Mouse (Mus musculus) left cerebral cortex, postnatal 4 days (tissue): ENCODE measurements around the gene Myh11. TPM values are rescaled to one million over a fixed set of nuclear protein-coding genes. Genes with fewer than 3 reads are reported as not detected.

Experiments used
- DNase-seq: peaks from one replicate; pipeline ENCODE4 v3.0.0-alpha.2; 2022
- intact Hi-C: fragments of 180-260 bp; cut with DNase I; formaldehyde crosslinking; loops from one replicate; pipeline ENCODE4 v1.15.1; 2025
- total RNA-seq, 2 experiments: library from RNA; stranded (reverse); gene quantifications; 2 replicates each; pipeline ENCODE4 v1.2.3; 2021

The Myh11 gene
- total RNA-seq, 2 experiments from 2014 or later, result 1.6 to 2.0 TPM

GRCm38 (mm10) chr16:14272374-14272965 lies 18.7 kb downstream of the Myh11 start:
- no peak for DNase-seq
- intact Hi-C loops, result no loop called here

- intact Hi-C loops, result no loop called here
- peak; percentile 62 for DNase-seq
These were observed 25.8 kb downstream of the Myh11 start for GRCm38 (mm10) chr16:14265203-14265920.

- DNase-seq, result no peak
- intact Hi-C loops, result no loop called here
These were observed 26.7 kb downstream of the Myh11 start for GRCm38 (mm10) chr16:14264504-14264903.

GRCm38 (mm10) chr16:14263241-14263640 lies 27.9 kb downstream of the Myh11 start:
- intact Hi-C loops, result no loop called here
- DNase-seq, result no peak

GRCm38 (mm10) chr16:14262410-14262809 lies 28.8 kb downstream of the Myh11 start:
- intact Hi-C loops, result no loop called here

GRCm38 (mm10) chr16:14258856-14259255 lies 32.3 kb downstream of the Myh11 start:
- no peak for DNase-seq
- intact Hi-C loops, result no loop called here

More at GRCm38 (mm10) chr16:14262410-14262809, 28.8 kb downstream of the Myh11 start:
- DNase-seq, result no peak

GRCm38 (mm10) chr16:14253586-14253985 lies 37.6 kb downstream of the Myh11 start:
- no peak for DNase-seq
- intact Hi-C loops, result no loop called here

- intact Hi-C loops, result no loop called here
- DNase-seq, result no peak
These were observed 38.3 kb downstream of the Myh11 start for GRCm38 (mm10) chr16:14252877-14253276.

GRCm38 (mm10) chr16:14249913-14250312 lies 41.3 kb downstream of the Myh11 start:
- intact Hi-C loops, result no loop called here
- no peak for DNase-seq

- intact Hi-C loops, result no loop called here
- peak; percentile 8 for DNase-seq
These were observed 48.6 kb downstream of the Myh11 start for GRCm38 (mm10) chr16:14242553-14242952.

GRCm38 (mm10) chr16:14242059-14242458 lies 49.1 kb downstream of the Myh11 start:
- intact Hi-C loops, result no loop called here
- no peak for DNase-seq

GRCm38 (mm10) chr16:14237100-14237723 lies 54.0 kb downstream of the Myh11 start:
- intact Hi-C loops, result loop anchor here (5.0 kb wide), 1 partner anchor 255 kb away; no protein-coding TSS in a partner anchor
- peak; percentile 78 for DNase-seq

- intact Hi-C loops, result no loop called here
- DNase-seq, result no peak
These were observed 76.0 kb downstream of the Myh11 start for GRCm38 (mm10) chr16:14215156-14215555.

GRCm38 (mm10) chr16:14198798-14199197 lies 92.4 kb downstream of the Myh11 start:
- intact Hi-C loops, result no loop called here
- DNase-seq, result no peak

GRCm38 (mm10) chr16:14195427-14195826 lies 95.7 kb downstream of the Myh11 start:
- DNase-seq, result peak; percentile 51
- intact Hi-C loops, result no loop called here

GRCm38 (mm10) chr16:14194164-14194950 lies 96.8 kb downstream of the Myh11 start:
- no peak for DNase-seq
- intact Hi-C loops, result no loop called here

GRCm38 (mm10) chr16:14185516-14185915 lies 105.7 kb downstream of the Myh11 start:
- intact Hi-C loops, result no loop called here
- no peak for DNase-seq

GRCm38 (mm10) chr16:14183856-14184255 lies 107.3 kb downstream of the Myh11 start:
- intact Hi-C loops, result no loop called here
- DNase-seq, result no peak

GRCm38 (mm10) chr16:14182360-14182759 lies 108.8 kb downstream of the Myh11 start:
- no peak for DNase-seq
- intact Hi-C loops, result no loop called here

GRCm38 (mm10) chr16:14180163-14180733 lies 110.9 kb downstream of the Myh11 start:
- no peak for DNase-seq
- intact Hi-C loops, result no loop called here

- no peak for DNase-seq
- intact Hi-C loops, result no loop called here
These were observed 113.1 kb downstream of the Myh11 start for GRCm38 (mm10) chr16:14178041-14178440.
